Mouse (Mus musculus) retina, embryonic 14.5 days (tissue): ENCODE results near the gene Htt.

ENCODE experiments used
- DNase-seq: peaks from one replicate; pipeline ENCODE4 v3.0.0-alpha.2; 2015; ENCODE audit warnings: low spot score

The Htt gene

DNA sequence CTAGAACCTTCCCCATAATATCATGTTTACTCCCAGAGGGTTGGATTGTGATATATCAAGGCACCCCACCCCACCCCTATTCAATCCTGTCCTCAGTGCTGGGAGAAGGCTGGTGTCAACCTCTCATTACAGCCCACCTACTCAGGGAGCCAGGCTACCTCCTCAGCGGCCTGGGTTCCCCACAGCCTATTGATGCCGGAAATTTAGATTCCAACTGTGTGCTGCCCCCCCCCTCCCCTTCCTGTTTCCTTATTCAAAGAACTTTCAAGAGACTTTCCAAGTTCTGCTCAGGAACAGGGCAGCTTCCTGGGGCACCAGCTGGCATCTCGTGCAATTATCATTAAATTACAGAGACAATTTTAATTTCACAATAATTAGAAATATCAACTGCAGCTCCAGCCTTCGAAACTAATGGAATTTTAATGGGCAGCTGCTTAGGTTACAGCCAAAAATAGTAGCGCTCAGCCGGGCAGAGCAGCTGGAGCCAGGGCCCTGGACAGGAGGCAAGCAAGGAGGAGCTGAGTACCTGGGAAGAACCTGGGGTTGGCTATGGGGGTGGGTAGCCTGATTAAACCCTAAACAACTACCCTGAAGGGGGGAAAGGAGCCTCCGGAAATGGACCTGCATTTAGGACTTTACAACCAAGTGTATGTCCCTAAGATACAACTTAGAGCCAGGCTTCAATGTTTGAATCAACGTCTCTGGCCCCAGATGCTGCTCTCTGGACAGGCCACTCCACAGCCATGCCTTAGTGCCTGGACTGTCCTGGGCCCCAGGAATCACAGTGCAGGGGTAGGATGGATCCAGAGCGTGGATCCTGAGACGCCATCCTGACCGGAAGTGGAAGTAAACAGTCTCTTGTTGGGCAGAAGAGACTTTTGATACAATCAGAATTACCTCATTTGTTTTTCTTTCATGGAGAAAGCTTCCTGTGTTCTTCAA lies 170.2 kb downstream of the Htt start:
- DNase-seq: no peak

DNA sequence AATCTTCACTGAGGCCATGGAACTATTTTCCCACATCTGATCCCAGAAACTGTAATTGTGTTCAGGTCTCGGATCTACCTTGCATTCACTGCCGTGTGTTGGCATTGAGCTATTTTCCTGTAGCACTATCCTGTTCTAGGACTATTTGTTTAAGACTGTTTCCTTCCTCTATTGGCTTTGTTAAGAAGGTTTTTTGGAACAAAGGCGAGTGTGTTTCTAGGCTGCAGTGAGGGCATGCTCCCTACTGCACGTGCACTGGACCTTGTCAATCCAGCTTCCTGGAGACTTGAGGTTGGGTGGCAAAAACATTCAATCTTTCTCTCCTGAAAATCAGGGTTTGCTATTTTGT lies 170.9 kb downstream of the Htt start:
- DNase-seq: no peak

DNA sequence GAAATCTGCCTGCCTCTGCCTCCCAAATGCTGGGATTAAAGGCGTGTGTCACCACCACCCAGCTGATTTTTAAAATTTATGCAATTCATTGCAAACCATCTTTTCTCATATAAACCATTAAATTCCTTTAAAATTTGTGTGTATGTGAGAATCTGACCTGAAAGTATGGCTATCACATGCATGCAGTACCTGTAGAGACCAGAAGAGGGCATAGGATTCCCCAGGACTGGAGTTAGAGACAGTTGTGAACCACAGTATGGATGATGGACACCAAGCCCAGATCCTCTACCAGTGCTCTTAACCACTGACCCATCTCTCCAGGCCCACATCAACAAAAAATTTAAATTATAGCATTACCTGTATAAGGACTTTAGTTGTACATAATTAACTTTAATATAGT lies 171.9 kb downstream of the Htt start:
- DNase-seq: peak; percentile 36

DNA sequence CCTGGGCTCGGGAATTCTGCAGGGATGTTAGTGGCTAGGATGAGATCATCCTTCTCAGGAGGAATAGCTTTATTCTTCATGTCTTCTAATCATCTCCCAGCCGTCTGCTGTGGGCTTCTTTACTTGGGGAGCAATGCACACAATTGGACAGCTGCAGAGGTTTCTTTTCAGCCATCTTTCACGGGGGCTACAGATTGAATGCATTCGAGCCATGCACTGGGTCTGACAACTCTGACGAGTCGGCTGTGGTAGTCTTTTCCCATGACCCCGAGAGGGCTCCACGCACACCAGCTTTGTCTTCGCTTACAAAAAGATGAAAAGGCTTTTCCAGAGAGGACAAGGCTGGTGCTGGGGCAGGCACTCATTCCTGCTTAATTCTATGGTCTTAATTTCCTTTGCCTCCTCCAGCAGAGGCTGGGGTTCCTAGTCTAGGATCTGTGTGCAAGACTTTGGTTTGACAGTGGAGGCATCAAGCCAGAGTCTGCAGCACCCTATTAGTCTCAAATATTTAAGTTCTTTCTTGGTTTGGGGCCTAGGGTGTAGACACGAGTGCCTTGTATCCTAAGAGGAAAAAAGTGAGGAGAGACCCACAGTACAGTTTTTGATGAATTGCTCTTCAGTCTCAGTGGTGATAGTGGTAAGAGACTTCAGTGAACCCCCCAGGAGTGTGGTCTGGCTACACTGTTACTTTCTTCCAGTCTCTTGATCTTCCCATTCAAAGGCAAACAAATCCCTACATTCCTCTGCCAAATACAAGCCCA lies 180.3 kb downstream of the Htt start:
- DNase-seq: no peak

DNA sequence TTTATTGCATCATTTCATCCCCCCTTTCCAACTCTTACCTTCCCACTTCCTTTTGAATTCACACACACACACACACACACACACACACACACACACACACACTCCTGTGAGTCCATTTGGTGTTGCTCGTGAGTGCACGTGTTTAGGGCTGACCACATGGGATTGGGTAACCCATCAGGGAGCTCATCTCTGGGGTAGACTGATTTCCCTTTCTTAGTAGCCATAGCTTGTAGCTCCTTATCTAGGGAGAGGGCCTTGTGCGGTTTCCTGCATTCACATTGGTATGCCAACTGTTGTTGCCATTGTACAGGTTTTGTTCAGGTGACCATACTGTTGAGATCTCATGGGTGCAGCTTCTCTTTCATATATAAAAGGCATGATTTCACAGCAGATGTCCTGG lies 181.9 kb downstream of the Htt start:
- DNase-seq: no peak

DNA sequence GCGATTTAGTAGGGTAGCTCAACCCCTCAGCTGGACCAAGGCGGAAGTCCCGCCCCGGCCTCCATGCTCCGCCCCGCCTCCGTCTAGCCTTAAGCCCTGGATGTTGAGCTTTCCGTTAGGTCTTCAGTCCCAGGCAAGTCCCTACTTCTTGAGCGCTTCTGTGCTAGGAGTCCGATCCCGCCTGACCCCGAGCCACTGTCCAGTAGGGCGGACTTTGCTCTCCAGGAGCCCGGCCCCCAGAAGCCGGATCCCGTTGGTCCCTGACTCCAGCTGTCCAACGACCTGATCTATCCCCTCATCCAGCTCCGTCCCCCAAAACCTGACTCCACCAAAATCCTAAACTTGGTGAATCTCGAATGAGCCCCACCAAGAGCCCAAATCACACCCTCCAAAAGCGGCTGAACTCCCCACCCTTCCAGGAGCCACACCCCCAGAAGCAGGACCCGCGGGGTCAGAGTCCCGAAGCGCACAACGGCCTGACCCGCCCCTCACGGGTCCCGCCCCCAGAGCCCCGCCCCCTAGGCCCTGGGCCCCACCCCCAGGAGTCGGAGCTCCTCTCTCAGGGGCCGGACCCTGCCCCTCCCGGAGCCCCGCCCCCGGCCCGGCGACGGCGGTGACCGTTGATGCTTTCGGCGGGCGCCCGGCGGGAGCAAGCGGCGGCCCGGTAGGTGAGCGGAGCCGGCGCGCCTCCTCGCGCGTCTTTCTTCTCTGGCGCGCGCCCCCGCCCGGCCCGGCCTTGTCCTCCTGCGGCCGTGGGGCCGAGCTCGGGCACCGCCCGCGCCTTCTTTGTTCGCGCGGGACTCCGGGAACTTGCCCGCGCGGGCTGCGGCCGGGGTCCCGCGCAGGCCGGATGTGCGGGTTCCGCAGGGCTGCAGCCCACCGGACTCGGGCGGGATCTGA lies 187.6 kb downstream of the Htt start, which contains the start of gene Rgs12:
Gene Rgs12 (plus strand): TSS at position 585 of the 900 bp plus-strand sequence.
- DNase-seq: peak; percentile 88

DNA sequence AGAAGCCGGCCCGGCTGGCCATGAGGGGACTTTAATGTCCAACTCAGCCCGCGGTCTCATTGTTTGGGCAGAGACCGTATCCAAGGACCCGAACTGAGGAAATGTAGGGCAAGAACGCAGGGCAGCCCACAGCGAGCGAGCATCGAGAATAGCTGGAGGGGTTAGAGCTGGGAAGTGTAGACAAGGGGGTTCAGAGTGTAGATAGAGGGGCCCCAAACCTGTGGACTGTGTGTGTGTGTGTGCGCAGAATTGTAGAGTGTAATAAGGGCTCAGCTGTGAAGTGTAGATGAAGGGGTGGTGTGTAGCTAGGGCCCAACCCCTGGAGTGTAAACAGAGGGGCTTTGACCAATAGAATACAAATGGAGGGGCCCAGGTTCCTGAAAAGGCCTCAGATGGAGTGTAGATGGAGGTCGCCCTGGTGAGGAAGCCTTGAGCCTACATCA lies 188.2 kb downstream of the Htt start:
- DNase-seq: peak; percentile 52

DNA sequence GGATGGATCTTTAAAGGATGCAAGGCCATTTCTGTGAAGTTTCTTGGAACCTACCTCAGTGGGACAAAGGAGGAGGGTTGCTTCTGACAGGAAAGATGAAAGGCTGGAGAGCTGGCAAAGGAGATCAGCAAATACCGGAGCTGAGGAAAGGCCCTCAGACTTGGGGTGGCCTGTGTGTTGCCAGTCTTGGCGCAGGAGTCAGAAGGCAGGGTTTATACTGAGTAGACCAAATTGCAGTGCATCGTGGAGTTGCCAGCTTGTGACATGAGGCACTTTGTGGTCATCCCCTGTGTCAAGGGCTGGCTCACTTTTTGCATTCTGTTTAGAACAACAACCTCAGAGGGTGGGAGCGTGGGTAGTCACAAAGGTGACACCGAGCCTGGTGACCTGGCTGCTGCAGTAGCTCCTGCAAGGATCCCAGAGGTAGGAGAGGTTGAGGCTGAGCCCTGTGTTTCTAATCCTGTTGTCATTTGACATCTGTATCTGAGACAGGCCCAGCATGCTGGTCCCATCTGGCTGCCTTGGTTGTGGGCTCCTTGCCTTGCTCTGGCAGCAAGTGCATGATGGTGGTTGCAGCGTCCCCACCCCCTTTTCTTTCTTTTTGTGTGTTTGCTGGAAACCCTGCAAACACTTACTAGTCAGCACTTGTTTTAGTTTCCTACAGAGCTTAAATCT lies 189.1 kb downstream of the Htt start:
- DNase-seq: no peak

DNA sequence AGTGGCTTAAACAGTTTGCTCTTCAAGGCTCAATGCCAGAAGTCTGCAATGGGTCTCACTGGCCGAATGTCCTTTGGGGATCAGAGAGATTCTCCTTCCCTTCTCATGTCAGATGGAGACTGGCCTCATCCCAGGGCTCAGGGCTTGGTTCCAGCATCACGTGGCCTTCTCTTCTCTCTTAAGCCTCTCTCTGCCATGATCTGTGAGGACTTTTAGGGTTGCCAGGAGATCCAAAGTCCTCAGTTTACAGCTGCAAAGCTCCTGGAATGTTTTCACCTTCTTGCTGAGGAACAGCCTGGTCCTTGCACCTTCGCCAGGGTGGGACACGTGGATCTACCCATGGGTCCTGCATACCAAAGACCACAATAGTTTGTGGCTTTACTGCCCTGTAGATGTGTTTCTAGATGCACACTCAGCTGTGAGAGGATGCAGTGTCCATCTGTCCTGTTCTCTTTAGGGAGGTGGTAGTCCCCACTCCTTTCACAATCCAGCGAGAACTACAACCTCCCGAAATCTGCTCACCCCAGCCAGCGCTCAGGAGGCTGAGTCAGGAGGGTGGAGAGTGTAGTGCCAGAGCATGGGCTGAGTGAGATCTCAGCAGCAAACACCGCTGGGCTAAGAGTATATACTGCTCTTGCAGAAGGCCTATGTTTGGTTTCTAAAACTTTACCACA lies 189.8 kb downstream of the Htt start:
- no peak for DNase-seq

DNA sequence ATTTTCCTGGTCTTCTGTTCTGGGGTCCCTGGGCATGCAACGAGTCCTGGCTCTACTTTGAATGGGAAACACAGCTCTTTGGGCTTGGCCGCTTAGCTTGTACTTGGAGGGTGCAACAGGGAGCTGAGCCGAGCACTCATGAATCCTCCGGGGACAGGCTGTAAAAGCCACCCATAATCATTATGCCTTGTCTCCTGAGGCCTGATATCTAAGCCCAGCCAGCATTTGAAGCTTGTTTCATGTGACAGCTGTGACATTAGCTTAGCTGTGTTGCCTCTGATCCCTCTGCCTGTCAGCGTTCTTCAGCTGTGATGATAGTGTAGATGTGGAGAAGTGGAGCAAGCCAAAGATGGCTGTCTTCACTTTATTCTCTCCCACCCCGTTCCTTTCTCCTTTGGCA lies 193.0 kb downstream of the Htt start:
- peak; percentile 42 for DNase-seq

DNA sequence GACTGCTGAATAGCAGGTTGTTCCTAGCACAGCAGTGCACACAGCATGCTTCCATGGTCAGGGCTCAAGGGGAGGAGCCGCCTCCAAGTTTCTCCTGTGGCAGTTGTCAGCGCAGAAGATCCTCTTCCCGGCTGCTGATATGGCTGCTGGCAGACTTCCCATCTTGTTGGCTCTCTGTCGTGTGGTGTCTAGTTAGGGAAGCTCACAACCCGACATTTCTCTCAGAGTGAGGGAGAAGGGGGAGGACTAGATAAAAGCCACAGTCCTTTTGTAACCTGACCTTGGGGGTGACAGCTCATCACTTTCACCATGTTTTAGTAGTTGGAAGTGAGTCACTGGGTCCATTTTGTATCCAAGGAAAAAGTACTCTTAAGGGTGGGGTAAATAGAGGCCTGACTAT lies 194.1 kb downstream of the Htt start:
- DNase-seq: no peak

DNA sequence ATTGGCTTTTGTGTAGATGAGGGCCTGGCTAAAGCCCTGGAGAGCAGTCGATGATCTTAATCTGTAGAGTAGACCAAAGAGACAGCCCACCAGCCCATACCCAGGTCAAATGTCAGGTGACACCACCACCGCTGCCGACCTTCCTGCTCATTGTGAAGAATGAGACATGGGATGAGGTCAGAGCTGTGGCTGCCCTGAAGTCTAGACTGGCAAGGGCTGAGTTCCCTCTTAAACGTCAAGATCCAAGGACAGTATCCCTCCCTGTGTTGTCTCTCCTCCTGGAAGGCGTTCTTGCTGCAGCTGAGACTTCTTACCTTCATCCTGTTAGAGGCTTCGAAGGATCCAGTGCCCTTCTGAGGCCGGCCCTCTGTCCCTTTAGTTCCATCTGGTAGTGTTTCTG lies 194.6 kb downstream of the Htt start:
- no peak for DNase-seq

DNA sequence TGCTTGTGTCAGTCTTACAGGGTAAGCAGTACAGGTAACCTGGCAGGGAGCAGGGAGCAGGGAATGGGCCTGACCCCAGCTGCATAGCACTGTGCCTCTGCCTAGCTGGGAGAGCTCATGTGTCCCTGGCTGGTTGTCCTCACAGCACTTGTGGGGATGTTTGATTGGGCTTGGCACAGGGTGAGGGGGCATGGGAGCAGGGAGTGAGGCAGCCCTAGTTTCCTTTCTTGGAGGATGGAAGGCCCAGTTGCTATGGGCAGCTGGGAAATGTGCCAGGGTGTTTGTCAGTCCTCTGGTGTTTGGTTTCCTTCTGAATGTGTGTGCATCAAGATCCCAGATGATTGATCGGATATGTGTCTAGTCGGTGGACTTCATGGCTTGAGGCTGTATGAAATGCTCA lies 195.5 kb downstream of the Htt start:
- DNase-seq: no peak

DNA sequence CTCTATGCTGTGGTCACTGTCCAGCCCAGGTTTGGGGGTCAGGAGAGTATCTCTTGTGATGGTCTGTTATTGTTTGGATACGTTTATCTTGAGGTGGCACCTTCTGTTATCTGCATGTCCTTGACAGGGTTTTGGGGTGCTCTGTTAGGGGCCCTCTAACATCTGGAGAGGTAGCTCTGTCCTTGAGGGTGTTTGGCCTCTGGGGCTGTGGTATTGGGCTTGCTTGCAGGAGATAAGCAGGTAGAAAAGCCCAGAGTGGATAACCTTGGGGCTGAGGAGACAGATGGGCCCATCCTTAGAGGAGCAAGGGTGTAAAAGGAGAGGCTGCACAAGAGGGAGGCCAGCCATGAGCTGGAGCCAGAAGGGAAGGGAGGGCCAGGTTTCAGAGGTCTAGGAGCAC lies 198.5 kb downstream of the Htt start:
- DNase-seq: no peak
